Mouse (Mus musculus) stomach, embryonic 16.5 days (tissue): Measurements from ENCODE around the gene Fam219b. TPM values are rescaled to one million over a fixed set of nuclear protein-coding genes. Genes with fewer than 3 reads are reported as not detected.

ENCODE experiments used
- polyA plus RNA-seq: library from polyadenylated mRNA; unstranded; fragments of >200 nt; fragmentation: Nextera tagmentation; extraction: Ambion mirVana; gene quantifications from 2 replicates; pipeline ENCODE4 v1.2.1, GENCODE M21; 2015

Gene Fam219b
- polyA plus RNA-seq, 1 experiment from 2014 or later, result 17.9 TPM

Other genes with a start within 250 kb of the Fam219b start
- 26.4 and 28.7 TPM in 2 replicates for gene Ppcdc, start 97.4 kb upstream of the Fam219b start, polyA plus RNA-seq
- gene Scamp5, start 69.5 kb upstream of the Fam219b start, polyA plus RNA-seq, result 28.5 and 31.0 TPM in 2 replicates
- 4.8 and 5.3 TPM in 2 replicates for gene Rpp25, start 33.5 kb upstream of the Fam219b start, polyA plus RNA-seq
- 586 and 601 TPM in 2 replicates for gene Cox5a, start 16.3 kb upstream of the Fam219b start, polyA plus RNA-seq
- 45.2 and 49.0 TPM in 2 replicates for gene Mpi, start 15.2 kb downstream of the Fam219b start, polyA plus RNA-seq
- 98.7 and 105 TPM in 2 replicates for gene Scamp2, start 23.4 kb downstream of the Fam219b start, polyA plus RNA-seq
- gene Ulk3, start 51.9 kb downstream of the Fam219b start, polyA plus RNA-seq, result 21.6 and 22.3 TPM in 2 replicates
- not detected in 2 replicates for gene Cplx3, start 68.8 kb downstream of the Fam219b start, polyA plus RNA-seq
- gene Lman1l, start 83.2 kb downstream of the Fam219b start, polyA plus RNA-seq, result not detected in 2 replicates
- 26.6 and 27.9 TPM in 2 replicates for gene Csk, start 116.1 kb downstream of the Fam219b start, polyA plus RNA-seq
- not detected in 2 replicates for gene Cyp1a2, start 146.2 kb downstream of the Fam219b start, polyA plus RNA-seq
- 0.05 TPM in 1 of 2 replicates, not detected in the other for gene Cyp1a1, start 150.4 kb downstream of the Fam219b start, polyA plus RNA-seq
- gene Edc3, start 171.0 kb downstream of the Fam219b start, polyA plus RNA-seq, result 28.6 and 32.9 TPM in 2 replicates
- gene Clk3, start 228.3 kb downstream of the Fam219b start, polyA plus RNA-seq, result 66.7 and 76.8 TPM in 2 replicates